Mouse (Mus musculus) midbrain, embryonic 15.5 days (tissue): ENCODE results near the gene Zbp1. TPM values are rescaled to one million over a fixed set of nuclear protein-coding genes. Genes with fewer than 3 reads are reported as not detected.
A peak's percentile ranks its signal among the peaks of the same experiment; 100 is the strongest.

ENCODE experiments used
- ATAC-seq: fragments of 200-750 bp; cut with Nextera tagmentation; replicated peaks from 2 replicates; pipeline ENCODE4 v1.8.0; 2017; ENCODE audit warnings: moderate TSS enrichment
- H3K27ac ChIP-seq: fragments of 300-500 bp; sonication (generic); 2 replicates; pipeline ENCODE4 v1.5.1; 2015; ENCODE audit warnings: mild to moderate bottlenecking, inconsistent platforms
- H3K27me3 ChIP-seq: fragments of 300-500 bp; sonication (generic); replicated peaks from 2 replicates; pipeline ENCODE4 v1.6.1; 2015; ENCODE audit warnings: inconsistent platforms
- H3K36me3 ChIP-seq: fragments of 300-500 bp; sonication (generic); replicated peaks from 2 replicates; pipeline ENCODE4 v1.6.1; 2015; ENCODE audit warnings: inconsistent platforms
- H3K4me1 ChIP-seq: fragments of 300-500 bp; sonication (generic); 2 replicates; pipeline ENCODE4 v1.6.1; 2015; ENCODE audit warnings: inconsistent platforms
- H3K4me2 ChIP-seq: fragments of 300-500 bp; sonication (generic); 2 replicates; pipeline ENCODE4 v1.6.1; 2015; ENCODE audit warnings: inconsistent platforms, mild to moderate bottlenecking, moderate library complexity
- H3K4me3 ChIP-seq: fragments of 300-500 bp; sonication (generic); 2 replicates; pipeline ENCODE4 v1.5.1; 2015; ENCODE audit warnings: mild to moderate bottlenecking, inconsistent platforms
- H3K9ac ChIP-seq: fragments of 300-500 bp; sonication (generic); 2 replicates; pipeline ENCODE4 v1.6.1; 2015; ENCODE audit warnings: mild to moderate bottlenecking, inconsistent platforms
- H3K9me3 ChIP-seq: fragments of 300-500 bp; sonication (generic); 2 replicates; pipeline ENCODE4 v1.6.1; 2016; ENCODE audit warnings: inconsistent platforms
- WGBS: fragments of 180-500 bp; shearing (Covaris S2); methylation state at CpG from one replicate; pipeline ENCODE4 v1.1.7; 2015; ENCODE audit warnings: mixed read lengths; 5-methylcytosine and 5-hydroxymethylcytosine counted together
- polyA plus RNA-seq: library from polyadenylated mRNA; unstranded; fragments of >200 nt; fragmentation: Nextera tagmentation; extraction: Ambion mirVana; gene quantifications from 2 replicates; pipeline ENCODE4 v1.2.1, GENCODE M21; 2015

Zbp1 gene
- polyA plus RNA-seq, 1 experiment from 2014 or later = 0.22 TPM

DNA sequence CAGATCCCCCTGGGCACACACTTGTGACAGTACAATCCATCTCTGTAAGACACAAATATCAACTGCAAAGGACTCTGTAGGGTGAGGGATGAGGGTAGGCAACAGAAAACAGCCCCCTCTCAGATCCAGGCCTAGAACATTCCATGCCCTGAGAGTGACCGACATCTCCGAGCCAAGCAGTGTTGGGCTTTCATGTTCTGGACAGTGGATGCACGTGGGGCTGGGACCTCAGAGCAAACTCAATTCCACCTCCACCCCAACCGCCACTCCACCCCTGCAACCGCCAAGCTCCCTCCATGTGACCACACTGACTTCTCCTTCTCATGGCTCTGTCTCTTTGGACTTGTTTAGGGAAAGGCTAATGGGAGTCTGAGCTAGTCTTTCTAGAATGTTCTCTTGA is 46.8 kb downstream of the Zbp1 start:
- peak overlapping the region; percentile 55 for H3K4me2 ChIP-seq
- ATAC-seq = no peak
- H3K36me3 ChIP-seq = no peaks in the 10 kb centered on the region
- H3K9ac ChIP-seq = no peak overlapping the region
- H3K4me1 ChIP-seq = peaks cover 34% of the 10 kb centered on the region
- 0 out of 2 replicates have a peak overlapping the region, but pooled peaks have one; percentile 82 for H3K27ac ChIP-seq
- WGBS = 85% methylated on average over 5 of the region's 5 CpGs
- no peaks in the 10 kb centered on the region for H3K9me3 ChIP-seq
- H3K4me3 ChIP-seq = no peak overlapping the region
- H3K27me3 ChIP-seq = no peaks in the 10 kb centered on the region; the same call in 1 of the 2 replicates

- H3K4me2 ChIP-seq = peak overlapping the region; percentile 55
- 0 out of 2 replicates have a peak overlapping the region, but pooled peaks have one; percentile 28 for H3K9ac ChIP-seq
- no peaks in the 10 kb centered on the region; the same call in 1 of the 2 replicates for H3K27me3 ChIP-seq
- H3K4me1 ChIP-seq = peaks cover 34% of the 10 kb centered on the region
- H3K36me3 ChIP-seq = no peaks in the 10 kb centered on the region
- peak; percentile 4; the same call in 1 of the 2 replicates for ATAC-seq
- peak overlapping the region; percentile 28; the same call in 1 of the 2 replicates for H3K27ac ChIP-seq
- H3K4me3 ChIP-seq = peak overlapping the region; percentile 25
- 2% methylated on average over 30 of the region's 30 CpGs for WGBS
- H3K9me3 ChIP-seq = no peaks in the 10 kb centered on the region
These were observed 47.3 kb downstream of the Zbp1 start for GRCm38 (mm10) chr2:173171470-173171869.

GRCm38 (mm10) chr2:173170715-173171114 is 48.0 kb downstream of the Zbp1 start:
- Histone ChIP-seq H3K27ac (no peak overlapping the region), H3K4me3 (no peak overlapping the region), H3K9me3 (no peaks in the 10 kb centered on the region), H3K4me1 (peaks cover 34% of the 10 kb centered on the region), H3K36me3 (no peaks in the 10 kb centered on the region), H3K27me3 (no peaks in the 10 kb centered on the region; the same call in 1 of the 2 replicates), H3K9ac (no peak overlapping the region), H3K4me2 (no peak overlapping the region)
- no peak for ATAC-seq
- 65% methylated on average over 2 of the region's 2 CpGs for WGBS

DNA sequence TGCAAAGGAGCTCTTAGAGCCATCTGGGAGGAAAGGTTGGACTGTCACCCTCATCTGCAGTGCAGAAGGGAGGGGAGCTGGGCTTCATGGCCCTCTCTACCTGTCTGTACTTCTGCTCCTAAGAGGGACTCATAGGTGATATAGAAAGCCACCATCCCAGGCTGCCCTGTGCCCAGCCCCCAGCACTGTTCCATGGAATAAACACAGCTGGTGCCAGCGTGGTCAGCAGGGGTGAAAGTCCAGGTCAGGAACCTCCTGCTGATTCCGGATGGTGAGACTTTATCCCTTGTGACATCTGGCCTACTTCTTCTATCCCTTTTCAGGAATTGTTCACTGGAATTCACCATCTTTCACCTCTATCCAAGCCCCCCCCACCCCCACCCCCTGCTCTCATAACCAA is 48.6 kb downstream of the Zbp1 start:
- no peaks in the 10 kb centered on the region for H3K36me3 ChIP-seq
- ATAC-seq = no peak
- H3K27ac ChIP-seq = no peak overlapping the region
- H3K4me3 ChIP-seq = no peak overlapping the region
- H3K4me1 ChIP-seq = peaks cover 34% of the 10 kb centered on the region
- no peaks in the 10 kb centered on the region; the same call in 1 of the 2 replicates for H3K27me3 ChIP-seq
- H3K4me2 ChIP-seq = no peak overlapping the region
- H3K9ac ChIP-seq = no peak overlapping the region
- no peaks in the 10 kb centered on the region for H3K9me3 ChIP-seq
- 85% methylated on average over 2 of the region's 2 CpGs for WGBS

- H3K27ac ChIP-seq = no peak overlapping the region
- no peak for ATAC-seq
- H3K36me3 ChIP-seq = no peaks in the 10 kb centered on the region
- no peaks in the 10 kb centered on the region for H3K9me3 ChIP-seq
- no peaks in the 10 kb centered on the region; the same call in 1 of the 2 replicates for H3K27me3 ChIP-seq
- peaks cover 22% of the 10 kb centered on the region for H3K4me1 ChIP-seq
- 68% methylated on average over 5 of the region's 5 CpGs for WGBS
- H3K9ac ChIP-seq = no peak overlapping the region
- no peak overlapping the region for H3K4me3 ChIP-seq
- no peak overlapping the region for H3K4me2 ChIP-seq
These were observed 50.3 kb downstream of the Zbp1 start for GRCm38 (mm10) chr2:173168411-173168851.

DNA sequence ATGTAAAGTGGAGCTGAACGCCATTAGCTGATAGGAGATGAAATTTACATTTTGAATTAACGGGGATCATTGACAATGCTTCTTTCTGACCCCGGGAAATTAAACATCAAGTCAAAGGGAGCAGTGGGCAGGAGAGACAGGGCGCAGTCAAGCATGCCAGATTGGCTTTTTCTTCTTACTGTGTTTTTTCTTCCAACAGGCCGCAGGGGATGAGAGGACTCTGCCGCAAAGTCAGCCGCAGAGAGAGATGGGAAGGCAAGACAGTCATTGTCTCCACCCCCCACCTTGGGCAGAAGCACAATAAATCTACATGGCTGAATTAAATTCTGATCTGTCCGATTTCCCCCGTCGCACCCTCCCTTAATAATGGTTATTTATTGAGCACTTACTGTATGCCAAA is 53.4 kb downstream of the Zbp1 start:
- ATAC-seq = no peak
- 81% methylated on average over 10 of the region's 10 CpGs for WGBS
- no peak overlapping the region for H3K4me3 ChIP-seq
- no peak overlapping the region for H3K4me2 ChIP-seq
- H3K27me3 ChIP-seq = no peaks in the 10 kb centered on the region
- no peaks in the 10 kb centered on the region for H3K9me3 ChIP-seq
- H3K4me1 ChIP-seq = no peaks in the 10 kb centered on the region
- H3K36me3 ChIP-seq = no peaks in the 10 kb centered on the region
- no peak overlapping the region for H3K27ac ChIP-seq
- no peak overlapping the region for H3K9ac ChIP-seq

- Histone ChIP-seq H3K27ac (no peak overlapping the region), H3K27me3 (no peaks in the 10 kb centered on the region), H3K9me3 (no peaks in the 10 kb centered on the region), H3K36me3 (no peaks in the 10 kb centered on the region), H3K4me2 (no peak overlapping the region), H3K9ac (no peak overlapping the region), H3K4me3 (no peak overlapping the region), H3K4me1 (no peaks in the 10 kb centered on the region)
- 84% methylated on average over 10 of the region's 10 CpGs for WGBS
- no peak for ATAC-seq
These were observed 53.8 kb downstream of the Zbp1 start for GRCm38 (mm10) chr2:173164946-173165345.

GRCm38 (mm10) chr2:173164358-173164757 is 54.4 kb downstream of the Zbp1 start:
- ATAC-seq = no peak
- Histone ChIP-seq H3K36me3 (no peaks in the 10 kb centered on the region), H3K9me3 (no peaks in the 10 kb centered on the region), H3K9ac (no peak overlapping the region), H3K4me2 (no peak overlapping the region), H3K27ac (no peak overlapping the region), H3K4me1 (no peaks in the 10 kb centered on the region), H3K4me3 (no peak overlapping the region), H3K27me3 (no peaks in the 10 kb centered on the region)
- WGBS = 60% methylated on average over 2 of the region's 2 CpGs

DNA sequence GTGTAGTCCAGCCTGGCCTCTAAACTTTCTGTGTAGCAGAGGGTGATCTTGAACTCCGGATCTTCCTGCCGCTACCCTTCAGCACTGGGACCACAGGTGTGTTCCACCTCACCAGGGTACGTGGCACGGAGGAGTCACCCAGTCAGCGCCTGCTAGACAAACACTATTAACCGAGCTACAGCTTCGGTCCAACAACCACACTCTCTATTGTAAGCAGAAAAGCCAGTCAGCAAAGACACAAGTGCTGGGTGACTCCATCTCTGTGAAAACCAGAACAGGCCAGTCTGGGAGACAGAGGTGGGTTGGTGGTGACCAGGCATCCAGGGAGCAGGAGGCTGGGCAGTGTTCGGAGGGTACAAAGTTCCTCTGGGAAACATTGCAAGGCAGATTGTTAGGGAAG is 55.3 kb downstream of the Zbp1 start:
- no peak for ATAC-seq
- Histone ChIP-seq H3K27me3 (no peaks in the 10 kb centered on the region), H3K4me2 (no peak overlapping the region), H3K27ac (no peak overlapping the region), H3K9me3 (no peaks in the 10 kb centered on the region), H3K9ac (no peak overlapping the region), H3K4me1 (no peaks in the 10 kb centered on the region), H3K36me3 (no peaks in the 10 kb centered on the region), H3K4me3 (no peak overlapping the region)
- WGBS = 82% methylated on average over 8 of the region's 8 CpGs

- no peak overlapping the region for H3K9ac ChIP-seq
- no peaks in the 10 kb centered on the region for H3K27me3 ChIP-seq
- no peak overlapping the region for H3K4me3 ChIP-seq
- H3K9me3 ChIP-seq = no peaks in the 10 kb centered on the region
- H3K4me2 ChIP-seq = peak overlapping the region; percentile 21; the same call in 1 of the 2 replicates
- ATAC-seq = peak; percentile 65; the same call in 1 of the 2 replicates
- H3K27ac ChIP-seq = no peak overlapping the region
- 53% methylated on average over 24 of the region's 24 CpGs for WGBS
- H3K4me1 ChIP-seq = no peaks in the 10 kb centered on the region
- H3K36me3 ChIP-seq = no peaks in the 10 kb centered on the region
These were observed 59.1 kb downstream of the Zbp1 start for GRCm38 (mm10) chr2:173159354-173160311.

- Histone ChIP-seq H3K9me3 (no peaks in the 10 kb centered on the region), H3K4me2 (no peak overlapping the region), H3K27ac (no peak overlapping the region), H3K36me3 (no peaks in the 10 kb centered on the region), H3K27me3 (no peaks in the 10 kb centered on the region), H3K4me3 (no peak overlapping the region), H3K4me1 (no peaks in the 10 kb centered on the region), H3K9ac (no peak overlapping the region)
- ATAC-seq = no peak
- WGBS = 92% methylated on average over 19 of the region's 19 CpGs
These were observed 60.2 kb downstream of the Zbp1 start for GRCm38 (mm10) chr2:173158390-173159055.

DNA sequence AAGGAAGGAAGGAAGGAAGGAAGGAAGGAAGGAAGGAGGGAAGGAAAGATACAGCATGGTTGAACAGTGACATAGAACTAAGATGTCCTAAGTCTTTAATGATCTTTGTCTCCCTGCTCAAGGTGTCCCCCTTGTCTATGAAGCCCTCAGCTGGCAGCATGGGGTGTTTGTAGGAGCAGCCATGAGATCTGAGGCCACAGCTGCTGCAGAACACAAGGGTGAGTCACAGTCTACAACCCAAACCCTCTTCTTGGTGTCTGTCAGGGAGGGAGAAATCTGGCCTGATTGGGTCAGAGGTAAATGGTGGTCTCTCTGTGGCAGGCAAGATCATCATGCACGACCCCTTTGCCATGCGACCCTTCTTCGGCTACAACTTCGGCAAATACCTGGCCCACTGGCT is 60.9 kb downstream of the Zbp1 start:
- no peaks in the 10 kb centered on the region for H3K4me1 ChIP-seq
- no peaks in the 10 kb centered on the region for H3K27me3 ChIP-seq
- WGBS = 95% methylated on average over 4 of the region's 4 CpGs
- no peaks in the 10 kb centered on the region for H3K9me3 ChIP-seq
- no peak overlapping the region for H3K4me2 ChIP-seq
- no peak overlapping the region for H3K9ac ChIP-seq
- no peak overlapping the region for H3K27ac ChIP-seq
- no peak overlapping the region for H3K4me3 ChIP-seq
- no peak for ATAC-seq
- H3K36me3 ChIP-seq = no peaks in the 10 kb centered on the region
